Mouse (Mus musculus) megakaryocyte, embryonic 14.5 days (primary cell): ENCODE data around the gene Tdrd1. TPM values are rescaled to one million over a fixed set of nuclear protein-coding genes. Genes with fewer than 3 reads are reported as not detected.
A peak's percentile ranks its signal among the peaks of the same experiment; 100 is the strongest.

Source experiments
- H3K27me3 ChIP-seq: replicated peaks from 2 replicates; pipeline ENCODE3; 2012; ENCODE audit warnings: inconsistent platforms
- H3K36me3 ChIP-seq: replicated peaks from 2 replicates; pipeline ENCODE3; 2012; ENCODE audit warnings: low read length, inconsistent platforms, mixed read lengths
- H3K4me1 ChIP-seq: 2 replicates; pipeline ENCODE4 v1.6.1; 2012; ENCODE audit warnings: inconsistent platforms
- H3K4me3 ChIP-seq: replicated peaks from 2 replicates; pipeline ENCODE3; 2012; ENCODE audit warnings: moderate library complexity, mild to moderate bottlenecking, inconsistent platforms
- H3K9me3 ChIP-seq: 2 replicates; pipeline ENCODE4 v1.6.1; 2012; ENCODE audit warnings: inconsistent platforms
- FLI1 ChIP-seq: IDR thresholded peaks from 2 replicates; pipeline ENCODE4 v1.6.1; 2012; ENCODE audit warnings: low read length, inconsistent platforms, mixed read lengths
- GATA1 ChIP-seq: IDR thresholded peaks from 3 replicates; pipeline ENCODE4 v1.6.1; 2012; ENCODE audit warnings: mixed read lengths, low read length, inconsistent platforms, borderline replicate concordance
- polyA plus RNA-seq: library from polyadenylated mRNA; stranded (reverse); fragments of >175 nt; gene quantifications from 2 replicates; pipeline ENCODE4 v1.2.3, GENCODE M21; 2012; ENCODE audit warnings: low replicate concordance; ENCODE audit not compliant: insufficient read depth

The Tdrd1 gene
- polyA plus RNA-seq, 1 experiment = not detected

DNA sequence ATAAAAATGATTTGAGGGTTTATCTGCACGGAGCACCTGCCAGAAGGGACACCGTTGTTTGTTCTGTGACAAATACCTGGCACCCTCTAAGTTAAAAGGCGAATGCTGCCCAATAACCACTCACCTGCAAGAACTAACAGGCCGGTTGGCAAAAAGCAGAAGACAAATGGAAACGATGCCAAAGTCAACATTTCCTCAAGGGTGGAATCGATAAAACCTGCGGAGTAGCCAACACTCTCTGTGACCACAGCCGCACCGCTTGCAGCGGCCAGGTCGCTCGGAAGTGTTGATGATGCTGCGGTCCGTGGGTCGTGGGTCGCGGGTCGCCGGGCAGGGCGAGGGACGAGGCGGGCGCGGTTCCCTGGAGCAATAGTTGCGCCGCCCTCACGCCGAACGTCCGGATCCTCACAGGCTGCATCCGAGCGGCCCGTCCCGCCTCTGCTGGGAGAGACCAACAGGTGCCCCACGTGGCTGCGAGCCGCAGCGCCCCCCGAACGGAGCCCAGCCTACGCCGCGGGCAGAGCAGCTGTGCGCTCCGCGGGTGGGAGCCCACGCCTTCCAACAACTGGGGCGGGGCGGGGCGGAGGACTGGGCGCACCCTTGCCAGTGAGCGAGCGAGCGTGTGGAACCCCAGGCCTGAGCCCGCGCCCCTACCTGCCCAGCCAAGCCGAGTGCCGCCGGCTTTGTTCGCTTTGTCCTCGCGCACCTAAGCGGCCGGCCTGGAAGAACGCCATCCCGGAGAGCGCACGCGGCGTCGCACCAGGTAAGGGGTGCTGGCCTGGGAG is 48.0 kb downstream of the Tdrd1 start, which contains the start of gene Vwa2:
Gene Vwa2, plus strand, starts transcription at position 434 of the 785 bp plus-strand sequence.
- Histone ChIP-seq H3K9me3 (no peaks in the 10 kb centered on the region), H3K36me3 (no peaks in the 10 kb centered on the region), H3K4me1 (peaks cover 11% of the 10 kb centered on the region; the same call in 1 of the 2 replicates), H3K4me3 (peak within 1 kb of the TSS; percentile 50), H3K27me3 (peaks cover 91% of the 10 kb centered on the region)
- TF ChIP-seq FLI1 (no peak), GATA1 (no peak)

GRCm38 (mm10) chr19:56874601-56875315 is 48.7 kb downstream of the Tdrd1 start:
- Histone ChIP-seq H3K4me1 (peaks cover 9% of the 10 kb centered on the region; the same call in 1 of the 2 replicates), H3K9me3 (no peaks in the 10 kb centered on the region), H3K4me3 (no peak overlapping the region), H3K27me3 (peaks cover 89% of the 10 kb centered on the region), H3K36me3 (no peaks in the 10 kb centered on the region)
- TF ChIP-seq FLI1 (no peak), GATA1 (no peak)

GRCm38 (mm10) chr19:56877364-56877763 is 51.4 kb downstream of the Tdrd1 start:
- H3K4me3 ChIP-seq = no peak overlapping the region
- no peaks in the 10 kb centered on the region for H3K9me3 ChIP-seq
- TF ChIP-seq FLI1 (no peak), GATA1 (no peak)
- H3K36me3 ChIP-seq = no peaks in the 10 kb centered on the region
- H3K27me3 ChIP-seq = peaks cover 93% of the 10 kb centered on the region
- peaks cover 7% of the 10 kb centered on the region; the same call in 1 of the 2 replicates for H3K4me1 ChIP-seq

- H3K4me3 ChIP-seq = no peak overlapping the region
- no peaks in the 10 kb centered on the region for H3K9me3 ChIP-seq
- TF ChIP-seq GATA1 (no peak), FLI1 (no peak)
- no peaks in the 10 kb centered on the region for H3K4me1 ChIP-seq
- H3K36me3 ChIP-seq = no peaks in the 10 kb centered on the region
- peaks cover 30% of the 10 kb centered on the region for H3K27me3 ChIP-seq
Measured at GRCm38 (mm10) chr19:56887879-56888278, 61.9 kb downstream of the Tdrd1 start.

DNA sequence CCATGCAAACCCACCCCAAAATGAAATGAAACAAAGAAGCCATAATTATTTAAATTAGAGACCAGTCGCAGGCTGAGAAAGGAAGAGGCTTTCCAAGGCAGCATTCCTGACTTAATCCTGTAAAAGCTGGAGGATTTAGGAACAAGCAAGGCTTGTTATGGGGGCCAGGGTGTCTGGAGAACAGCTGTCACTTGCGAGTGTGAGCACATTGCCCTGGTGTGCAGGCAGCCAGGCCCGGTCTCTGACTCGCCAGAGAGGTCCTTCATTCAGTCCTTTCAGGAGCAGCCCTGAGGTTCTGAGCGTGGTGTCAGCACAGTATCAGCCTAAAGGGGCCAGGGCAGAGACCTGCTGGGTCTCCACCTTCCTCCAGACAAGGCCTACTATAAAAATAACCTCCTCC is 62.6 kb downstream of the Tdrd1 start:
- no peaks in the 10 kb centered on the region for H3K9me3 ChIP-seq
- TF ChIP-seq FLI1 = no peak
- no peak for TF ChIP-seq GATA1

DNA sequence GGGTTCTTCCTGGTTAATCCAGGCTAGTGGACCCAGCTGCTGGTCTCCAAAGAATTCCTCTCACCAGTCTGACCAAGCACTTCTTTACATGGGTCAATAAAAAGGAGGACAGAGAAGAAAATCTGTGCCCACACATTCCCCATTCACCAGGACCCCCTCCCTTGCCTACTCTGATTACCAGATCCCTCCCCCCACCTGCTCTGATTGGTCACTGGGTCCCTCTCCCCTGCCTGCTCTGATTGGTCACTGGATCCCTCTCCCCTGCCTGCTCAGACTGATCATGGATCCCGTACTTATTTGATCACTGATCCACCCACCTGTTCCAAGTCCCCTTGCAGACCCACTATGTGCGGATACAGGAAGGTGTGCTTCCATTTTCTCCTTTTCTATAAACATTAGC is 65.4 kb downstream of the Tdrd1 start:
- H3K4me3 ChIP-seq = no peak overlapping the region
- H3K36me3 ChIP-seq = no peaks in the 10 kb centered on the region
- peaks cover 20% of the 10 kb centered on the region for H3K27me3 ChIP-seq
- H3K4me1 ChIP-seq = no peaks in the 10 kb centered on the region
- no peaks in the 10 kb centered on the region for H3K9me3 ChIP-seq
- no peak for TF ChIP-seq GATA1
- TF ChIP-seq FLI1 = no peak

More for the DNA sequence above, 62.6 kb downstream of the Tdrd1 start:
- peaks cover 29% of the 10 kb centered on the region for H3K27me3 ChIP-seq
- H3K4me3 ChIP-seq = no peak overlapping the region
- no peaks in the 10 kb centered on the region for H3K36me3 ChIP-seq
- no peaks in the 10 kb centered on the region for H3K4me1 ChIP-seq

DNA sequence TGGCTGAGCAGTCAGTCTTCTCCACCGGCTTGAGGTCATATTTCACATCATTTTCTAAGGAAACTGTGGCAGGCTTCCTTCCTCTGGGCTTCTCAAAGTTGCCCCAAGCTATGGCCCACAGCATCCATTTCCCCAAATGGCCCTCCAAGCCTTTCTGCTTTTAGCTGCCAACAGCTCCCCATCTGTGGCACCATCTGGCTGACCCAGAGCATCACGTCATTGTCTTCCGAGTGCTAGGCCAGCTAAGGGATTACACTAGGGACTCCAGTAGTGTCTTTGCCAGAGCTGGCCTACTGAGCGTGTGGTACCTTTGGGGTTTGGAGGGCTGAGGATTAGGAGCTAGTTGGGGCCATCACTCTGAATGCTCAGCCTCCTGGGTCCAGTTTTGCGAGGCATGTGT is 66.6 kb downstream of the Tdrd1 start:
- Histone ChIP-seq H3K36me3 (no peaks in the 10 kb centered on the region), H3K27me3 (peaks cover 22% of the 10 kb centered on the region), H3K4me3 (no peak overlapping the region), H3K4me1 (no peaks in the 10 kb centered on the region), H3K9me3 (no peaks in the 10 kb centered on the region)
- TF ChIP-seq FLI1 (no peak), GATA1 (no peak)

DNA sequence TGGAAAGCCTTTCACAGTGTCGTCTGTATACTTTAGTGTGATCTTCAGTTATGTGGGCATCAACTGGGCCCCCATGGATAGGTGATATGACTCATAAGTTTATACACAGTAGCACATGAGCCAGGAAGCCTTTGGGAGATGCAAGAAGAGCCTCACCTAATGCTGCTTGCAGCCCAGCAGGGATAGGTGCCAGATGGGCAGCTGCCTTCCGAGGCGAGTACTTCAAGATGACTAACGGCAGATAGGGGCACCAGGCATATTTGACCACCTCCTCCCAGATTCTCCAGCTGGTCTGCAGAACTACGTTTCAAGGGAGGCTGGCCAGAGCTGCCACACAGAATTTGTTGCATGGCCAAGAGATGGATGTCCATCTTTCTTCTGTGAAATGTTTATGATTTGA is 67.3 kb downstream of the Tdrd1 start:
- Histone ChIP-seq H3K9me3 (no peaks in the 10 kb centered on the region), H3K4me1 (no peaks in the 10 kb centered on the region), H3K36me3 (no peaks in the 10 kb centered on the region), H3K4me3 (no peak overlapping the region), H3K27me3 (peaks cover 25% of the 10 kb centered on the region)
- TF ChIP-seq FLI1 (no peak), GATA1 (no peak)

DNA sequence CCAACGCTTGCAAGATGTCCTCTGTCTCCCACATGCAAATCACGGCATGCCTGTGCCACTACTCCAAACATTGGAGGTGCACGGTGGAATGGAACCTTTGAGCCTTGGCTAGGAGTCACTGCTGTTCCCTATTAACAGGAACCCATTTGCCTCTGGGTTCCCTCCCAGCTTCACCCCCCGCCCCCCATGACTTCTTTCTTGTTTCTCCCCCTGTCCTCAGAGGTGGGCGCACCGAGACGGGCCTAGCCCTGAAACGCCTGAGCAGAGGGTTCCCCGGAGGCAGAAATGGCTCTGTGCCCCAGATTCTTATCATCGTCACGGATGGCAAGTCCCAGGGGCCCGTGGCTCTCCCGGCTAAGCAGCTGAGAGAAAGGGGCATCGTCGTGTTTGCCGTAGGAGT is 71.6 kb downstream of the Tdrd1 start:
- no peak overlapping the region for H3K4me3 ChIP-seq
- H3K9me3 ChIP-seq = no peaks in the 10 kb centered on the region
- peaks cover 28% of the 10 kb centered on the region for H3K27me3 ChIP-seq
- TF ChIP-seq FLI1 = no peak
- no peak for TF ChIP-seq GATA1
- H3K4me1 ChIP-seq = no peaks in the 10 kb centered on the region
- H3K36me3 ChIP-seq = no peaks in the 10 kb centered on the region

- Histone ChIP-seq H3K9me3 (no peaks in the 10 kb centered on the region), H3K4me3 (no peak overlapping the region), H3K27me3 (peaks cover 45% of the 10 kb centered on the region), H3K4me1 (peaks cover 10% of the 10 kb centered on the region), H3K36me3 (no peaks in the 10 kb centered on the region)
- TF ChIP-seq FLI1 (no peak), GATA1 (no peak)
Measured at GRCm38 (mm10) chr19:56904095-56904494, 78.1 kb downstream of the Tdrd1 start.
